Mouse (Mus musculus) liver, embryonic 12.5 days (tissue): ENCODE data around the gene Apba3. TPM values are rescaled to one million over a fixed set of nuclear protein-coding genes. Genes with fewer than 3 reads are reported as not detected.

Experiments used
- ATAC-seq: fragments of 200-750 bp; cut with Nextera tagmentation; 2 replicates; pipeline ENCODE4 v1.8.0; 2017; ENCODE audit warnings: moderate number of reproducible peaks, mild to moderate bottlenecking, moderate library complexity
- H3K27ac ChIP-seq: fragments of 300-500 bp; sonication (generic); 2 replicates; pipeline ENCODE4 v1.5.1; 2016; ENCODE audit warnings: mild to moderate bottlenecking
- H3K27me3 ChIP-seq: fragments of 300-500 bp; sonication (generic); replicated peaks from 2 replicates; pipeline ENCODE4 v1.6.1; 2016; ENCODE audit warnings: mild to moderate bottlenecking, moderate library complexity
- H3K36me3 ChIP-seq: fragments of 300-500 bp; sonication (generic); 2 replicates; pipeline ENCODE4 v1.6.1; 2016; ENCODE audit warnings: mild to moderate bottlenecking, moderate library complexity
- H3K4me1 ChIP-seq: fragments of 300-500 bp; sonication (generic); 2 replicates; pipeline ENCODE4 v1.6.1; 2016
- H3K4me2 ChIP-seq: fragments of 300-500 bp; sonication (generic); 2 replicates; pipeline ENCODE4 v1.6.1; 2016; ENCODE audit warnings: mild to moderate bottlenecking, moderate library complexity
- H3K4me3 ChIP-seq: fragments of 300-500 bp; sonication (generic); 2 replicates; pipeline ENCODE4 v1.5.1; 2016; ENCODE audit warnings: mild to moderate bottlenecking, moderate library complexity
- H3K9ac ChIP-seq: fragments of 300-500 bp; sonication (generic); 2 replicates; pipeline ENCODE4 v1.6.1; 2016; ENCODE audit warnings: mild to moderate bottlenecking, moderate library complexity
- H3K9me3 ChIP-seq: fragments of 300-500 bp; sonication (generic); replicated peaks from 2 replicates; pipeline ENCODE4 v1.6.1; 2016; ENCODE audit warnings: mild to moderate bottlenecking, moderate library complexity
- WGBS: fragments of 180-500 bp; shearing (Covaris S2); methylation state at CpG from one replicate; pipeline ENCODE4 v1.1.7; 2016; ENCODE audit not compliant: insufficient replicate concordance; 5-methylcytosine and 5-hydroxymethylcytosine counted together
- polyA plus RNA-seq: library from polyadenylated mRNA; unstranded; fragments of >200 nt; fragmentation: Nextera tagmentation; extraction: Ambion mirVana; gene quantifications from 2 replicates; pipeline ENCODE4 v1.2.1, GENCODE M21; 2016

Gene Apba3
- polyA plus RNA-seq, 1 experiment from 2014 or later, result 30.4 TPM

DNA sequence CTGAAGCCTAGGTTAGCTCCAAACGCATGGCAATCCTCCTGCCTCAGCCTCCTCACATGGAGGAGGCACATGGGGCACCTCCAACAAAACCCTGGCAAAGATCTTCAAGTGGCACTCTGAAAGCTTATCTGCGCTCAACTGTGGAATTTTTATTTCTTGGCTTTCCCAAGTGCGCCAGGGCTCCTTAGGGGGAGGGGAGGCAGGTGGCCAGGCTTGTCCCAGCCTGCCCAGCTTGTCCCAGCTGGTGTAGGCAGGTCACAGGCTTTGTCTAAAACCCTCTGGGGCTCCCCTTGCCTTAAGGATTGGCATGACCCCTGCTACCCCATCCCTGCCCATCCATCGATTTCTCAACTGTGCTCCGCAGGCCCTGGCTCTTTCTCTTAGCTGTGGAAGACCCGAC lies 17.4 kb downstream of the Apba3 start:
- no peak overlapping the region for H3K4me3 ChIP-seq
- H3K9ac ChIP-seq, result no peak overlapping the region

DNA sequence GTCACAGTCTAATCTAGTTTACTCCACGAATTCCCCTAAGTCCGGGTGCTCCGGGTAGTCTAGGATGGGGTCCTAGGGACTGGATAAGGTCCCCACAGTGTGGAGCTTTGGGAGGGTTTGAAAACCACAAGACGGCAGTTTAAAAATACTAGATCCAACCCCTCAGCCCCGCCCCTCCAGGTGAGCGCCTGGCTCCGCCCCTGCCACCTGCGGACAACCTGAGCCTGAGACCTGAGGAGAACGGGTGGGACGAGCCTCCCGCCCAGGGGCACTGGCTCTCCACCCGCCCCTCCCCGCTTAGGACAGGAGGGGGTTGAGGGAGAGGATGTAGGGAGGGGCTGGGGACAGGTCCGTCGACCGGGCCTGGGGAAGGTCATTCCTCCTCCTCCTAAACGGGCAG lies 18.0 kb downstream of the Apba3 start:
- no peak for ATAC-seq
- Histone ChIP-seq H3K36me3 (no peaks in the 10 kb centered on the region), H3K9me3 (no peaks in the 10 kb centered on the region), H3K27me3 (peaks cover 78% of the 10 kb centered on the region), H3K27ac (no peak overlapping the region), H3K4me1 (peaks cover 50% of the 10 kb centered on the region), H3K4me2 (peak overlapping the region; percentile 72), H3K9ac (no peak overlapping the region), H3K4me3 (peak overlapping the region; percentile 48; the same call in 1 of the 2 replicates)
- 10% methylated on average over 17 of the region's 17 CpGs for WGBS

More for the DNA sequence above, 17.4 kb downstream of the Apba3 start:
- peaks cover 80% of the 10 kb centered on the region for H3K27me3 ChIP-seq
- no peaks in the 10 kb centered on the region for H3K36me3 ChIP-seq
- WGBS, result 47% methylated on average over 6 of the region's 6 CpGs
- H3K4me1 ChIP-seq, result peaks cover 51% of the 10 kb centered on the region
- no peak overlapping the region for H3K27ac ChIP-seq
- no peaks in the 10 kb centered on the region for H3K9me3 ChIP-seq
- no peak for ATAC-seq
- no peak overlapping the region for H3K4me2 ChIP-seq

DNA sequence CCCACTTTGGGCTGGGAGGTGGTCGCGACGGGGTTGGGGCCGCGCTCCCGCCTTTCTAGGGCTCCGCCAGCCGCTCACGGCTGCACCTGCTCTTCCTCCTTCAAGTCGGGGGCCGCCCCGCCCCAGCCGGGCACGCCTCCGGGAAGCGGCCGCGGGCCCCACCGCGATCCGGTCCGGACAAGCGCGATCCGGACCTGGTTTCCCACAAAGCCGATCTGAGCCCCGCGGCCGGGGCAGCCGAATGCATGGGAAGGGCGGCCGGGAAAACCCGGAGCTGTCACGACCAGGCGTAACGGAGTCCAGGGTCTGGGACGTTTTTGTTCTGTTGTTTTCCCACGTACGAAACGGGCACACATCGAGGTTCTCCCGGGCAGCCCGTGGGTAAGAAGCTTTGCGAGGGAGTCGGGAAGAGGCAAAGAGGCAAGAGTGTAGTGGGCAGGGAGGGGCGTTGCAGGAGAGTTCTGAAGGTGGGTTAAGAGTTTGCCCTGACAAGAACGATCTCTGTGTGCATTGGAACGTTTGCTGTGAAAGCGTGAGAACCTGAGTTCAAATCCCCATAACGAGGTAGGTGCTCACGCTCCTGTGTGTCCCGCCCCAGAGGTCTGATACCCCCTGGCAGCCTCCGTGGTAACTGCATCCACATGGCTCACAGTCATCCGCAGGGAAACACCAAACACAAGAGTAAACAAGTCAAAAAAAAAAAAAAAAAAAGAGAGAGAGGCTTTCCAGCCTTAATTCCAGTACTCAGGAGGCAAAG lies 19.1 kb downstream of the Apba3 start:
- Histone ChIP-seq H3K36me3 (no peaks in the 10 kb centered on the region), H3K9me3 (no peaks in the 10 kb centered on the region), H3K27me3 (peaks cover 78% of the 10 kb centered on the region), H3K4me1 (peaks cover 50% of the 10 kb centered on the region), H3K9ac (peak overlapping the region; percentile 61), H3K27ac (no peak overlapping the region), H3K4me3 (peak overlapping the region; percentile 48), H3K4me2 (peak overlapping the region; percentile 72)
- WGBS, result 1% methylated on average over 54 of the region's 54 CpGs
- peak; percentile 75 for ATAC-seq

DNA sequence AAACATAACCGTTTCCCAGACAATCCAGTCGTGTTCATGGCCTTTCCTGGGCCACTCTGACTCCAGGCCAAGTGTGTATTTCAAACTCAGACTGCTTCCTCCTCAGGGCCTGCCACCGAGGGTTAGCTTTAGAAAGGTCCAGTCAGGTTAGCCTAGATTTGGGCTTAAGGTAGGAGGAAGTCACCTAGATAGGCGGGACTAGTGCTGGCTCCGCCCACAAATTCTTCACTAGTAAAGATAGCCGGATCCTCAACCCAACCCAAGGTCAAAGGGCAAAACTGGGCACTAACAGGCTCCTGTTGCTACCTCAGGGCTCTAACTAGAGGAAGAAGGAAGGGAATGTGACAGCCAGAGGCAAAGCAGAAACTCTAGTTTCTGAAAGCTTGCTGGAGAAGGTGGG lies 19.8 kb downstream of the Apba3 start:
- H3K9me3 ChIP-seq, result no peaks in the 10 kb centered on the region
- no peak for ATAC-seq
- H3K4me3 ChIP-seq, result peak overlapping the region; percentile 48; the same call in 1 of the 2 replicates
- H3K36me3 ChIP-seq, result no peaks in the 10 kb centered on the region
- peaks cover 57% of the 10 kb centered on the region for H3K4me1 ChIP-seq
- peak overlapping the region; percentile 72 for H3K4me2 ChIP-seq
- H3K9ac ChIP-seq, result no peak overlapping the region
- WGBS, result 28% methylated on average over 6 of the region's 6 CpGs
- H3K27ac ChIP-seq, result no peak overlapping the region
- H3K27me3 ChIP-seq, result peaks cover 77% of the 10 kb centered on the region

DNA sequence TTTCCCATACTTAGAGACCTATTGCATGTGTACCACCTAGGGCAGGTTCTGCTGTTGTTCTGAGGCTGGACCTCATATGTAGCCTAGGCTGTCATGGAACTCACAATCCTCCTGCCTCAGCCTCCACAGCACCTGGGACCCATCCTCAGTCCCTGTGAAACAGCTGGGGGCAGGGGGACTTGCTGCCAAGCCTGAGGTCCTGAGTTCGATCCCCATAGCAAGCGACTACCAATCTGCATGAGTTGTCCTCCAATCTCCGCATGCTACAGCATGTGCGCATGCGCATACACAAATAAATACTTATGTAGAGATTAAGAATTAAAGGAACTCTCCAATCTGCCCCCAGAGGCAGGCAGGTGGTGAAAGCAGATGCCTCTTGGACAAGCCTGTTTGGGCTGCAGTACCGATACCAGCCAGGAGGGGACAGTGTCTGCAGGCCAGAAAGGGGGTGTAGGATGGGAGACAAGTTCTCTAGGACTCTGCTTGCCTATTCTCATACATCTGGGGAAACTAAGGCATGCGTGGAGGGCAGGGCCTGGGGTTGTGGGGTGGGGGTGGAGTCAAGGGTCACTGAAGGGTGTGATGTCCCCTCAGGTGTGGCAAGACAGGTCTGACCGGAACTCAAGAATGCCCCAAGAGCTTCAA lies 20.9 kb downstream of the Apba3 start:
- 55% methylated on average over 8 of the region's 8 CpGs for WGBS
- H3K4me2 ChIP-seq, result no peak overlapping the region
- no peak overlapping the region for H3K9ac ChIP-seq
- no peak for ATAC-seq
- H3K27me3 ChIP-seq, result peaks cover 66% of the 10 kb centered on the region
- H3K36me3 ChIP-seq, result no peaks in the 10 kb centered on the region
- H3K9me3 ChIP-seq, result no peaks in the 10 kb centered on the region
- H3K27ac ChIP-seq, result no peak overlapping the region
- H3K4me3 ChIP-seq, result no peak overlapping the region
- peaks cover 66% of the 10 kb centered on the region for H3K4me1 ChIP-seq

DNA sequence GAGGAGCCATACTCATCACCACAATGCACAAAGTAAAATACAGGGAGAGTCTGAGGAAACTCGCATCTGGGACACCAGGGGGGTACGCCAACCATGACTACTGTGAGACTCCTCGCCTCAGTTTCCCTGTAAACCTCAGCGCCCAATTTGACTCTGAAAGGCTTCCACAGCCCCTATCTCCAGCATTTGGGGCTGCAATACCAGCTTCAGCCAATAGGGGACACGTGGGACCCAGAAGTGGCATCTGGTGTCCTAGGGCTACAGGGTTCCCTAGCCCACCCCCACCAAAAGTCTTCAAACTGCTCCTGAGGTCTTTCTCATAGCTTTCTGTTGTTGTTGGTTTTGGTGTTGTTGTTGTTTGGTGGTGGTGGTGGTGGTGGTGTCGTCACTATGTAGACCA lies 21.8 kb downstream of the Apba3 start:
- Histone ChIP-seq H3K27ac (no peak overlapping the region), H3K4me1 (peaks cover 71% of the 10 kb centered on the region), H3K4me2 (no peak overlapping the region), H3K9me3 (no peaks in the 10 kb centered on the region), H3K36me3 (no peaks in the 10 kb centered on the region), H3K4me3 (no peak overlapping the region), H3K9ac (no peak overlapping the region), H3K27me3 (peaks cover 57% of the 10 kb centered on the region)
- ATAC-seq, result no peak
- 19% methylated on average over 6 of the region's 6 CpGs for WGBS

DNA sequence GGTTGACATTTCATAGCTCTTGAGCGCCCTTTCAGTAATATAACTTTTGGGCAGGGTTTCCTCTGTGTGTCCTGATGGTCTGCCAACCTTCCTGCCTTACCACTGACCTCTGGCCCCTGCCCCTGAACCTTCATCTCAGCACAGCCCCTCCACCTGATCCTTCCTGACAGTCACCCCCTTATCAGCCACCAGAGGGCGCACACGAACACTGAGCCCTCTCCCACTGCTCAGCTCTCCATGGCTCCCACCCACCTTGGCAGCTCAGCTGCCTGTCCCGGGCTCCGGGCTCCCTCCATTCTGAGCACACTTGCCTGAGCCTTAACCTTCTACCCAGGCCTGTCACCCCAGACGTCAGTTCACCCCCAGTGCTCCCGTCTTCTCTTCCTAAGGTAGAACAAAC lies 22.5 kb downstream of the Apba3 start:
- no peak overlapping the region for H3K4me3 ChIP-seq
- no peaks in the 10 kb centered on the region for H3K9me3 ChIP-seq
- WGBS, result 4% methylated on average over 7 of the region's 7 CpGs
- no peak overlapping the region for H3K27ac ChIP-seq
- no peak overlapping the region for H3K4me2 ChIP-seq
- no peak overlapping the region for H3K9ac ChIP-seq
- H3K4me1 ChIP-seq, result peaks cover 78% of the 10 kb centered on the region
- H3K36me3 ChIP-seq, result no peaks in the 10 kb centered on the region
- no peak for ATAC-seq
- H3K27me3 ChIP-seq, result peaks cover 50% of the 10 kb centered on the region

DNA sequence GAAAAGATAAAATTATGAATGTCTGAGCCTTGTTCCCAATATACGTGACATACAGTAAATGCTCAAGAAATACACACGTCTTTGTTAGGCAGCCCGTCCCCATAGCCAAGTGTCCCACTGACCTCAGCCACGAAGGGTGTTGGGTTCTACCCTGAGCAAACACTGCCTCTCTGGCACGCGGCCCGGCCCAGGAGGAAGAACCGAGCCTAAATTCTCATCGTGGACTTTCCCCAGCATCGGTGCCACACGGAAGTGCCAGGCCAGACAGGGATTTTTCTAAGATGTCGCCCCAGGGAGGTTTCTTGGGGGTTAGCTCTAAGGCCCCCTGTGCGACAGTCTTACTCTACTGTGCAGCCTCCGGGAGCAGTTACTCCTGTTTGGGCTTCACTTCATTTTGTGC lies 23.1 kb downstream of the Apba3 start:
- Histone ChIP-seq H3K36me3 (peaks cover 4% of the 10 kb centered on the region; the same call in 1 of the 2 replicates), H3K27me3 (peaks cover 44% of the 10 kb centered on the region), H3K9ac (no peak overlapping the region), H3K27ac (no peak overlapping the region), H3K9me3 (no peaks in the 10 kb centered on the region), H3K4me3 (no peak overlapping the region), H3K4me2 (no peak overlapping the region), H3K4me1 (peaks cover 82% of the 10 kb centered on the region)
- ATAC-seq, result no peak
- 60% methylated on average over 14 of the region's 14 CpGs for WGBS

DNA sequence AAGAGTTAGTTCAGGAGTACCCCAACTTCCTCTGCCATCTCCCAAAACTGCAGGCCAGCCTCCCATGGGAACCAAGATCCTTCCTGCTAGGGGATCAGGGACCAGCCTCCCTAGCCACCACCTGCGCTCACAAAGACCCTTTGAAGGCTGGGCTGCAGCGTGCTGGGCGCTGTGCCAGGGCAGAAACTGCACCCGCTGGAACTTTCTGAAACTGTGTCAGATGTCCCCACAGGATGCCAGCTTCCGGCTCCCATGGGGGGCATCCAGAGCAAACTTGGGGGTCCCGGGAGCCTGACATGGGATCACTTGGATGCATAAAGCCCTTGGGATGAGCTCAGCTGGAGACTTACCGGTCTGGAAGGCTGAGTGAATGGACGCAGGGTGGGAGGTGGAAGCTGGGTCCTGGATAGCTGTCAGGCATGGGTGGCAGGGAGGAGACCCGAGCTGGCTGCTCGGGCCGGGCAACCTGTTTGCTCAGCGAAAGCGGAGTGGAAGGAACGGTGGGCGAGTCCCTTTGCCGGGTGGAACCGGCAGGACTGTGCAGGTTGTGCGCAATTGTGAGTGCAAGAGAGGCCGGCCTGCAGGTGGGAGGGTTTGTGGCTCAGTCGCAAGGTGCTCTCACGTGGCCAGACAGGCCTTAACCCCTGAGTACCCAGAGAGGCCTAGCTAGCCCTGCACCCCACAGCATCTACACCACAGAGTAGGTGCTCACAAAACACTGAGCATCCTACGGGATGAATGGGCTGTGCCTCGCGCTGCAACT lies 24.1 kb downstream of the Apba3 start:
- WGBS, result 42% methylated on average over 24 of the region's 24 CpGs
- no peak overlapping the region for H3K4me3 ChIP-seq
- peaks cover 15% of the 10 kb centered on the region; the same call in 1 of the 2 replicates for H3K36me3 ChIP-seq
- ATAC-seq, result no peak
- H3K27me3 ChIP-seq, result peaks cover 34% of the 10 kb centered on the region
- H3K9me3 ChIP-seq, result no peaks in the 10 kb centered on the region
- H3K27ac ChIP-seq, result no peak overlapping the region
- peaks cover 83% of the 10 kb centered on the region for H3K4me1 ChIP-seq
- no peak overlapping the region for H3K9ac ChIP-seq
- 0 out of 2 replicates have a peak overlapping the region, but pooled peaks have one; percentile 10 for H3K4me2 ChIP-seq

DNA sequence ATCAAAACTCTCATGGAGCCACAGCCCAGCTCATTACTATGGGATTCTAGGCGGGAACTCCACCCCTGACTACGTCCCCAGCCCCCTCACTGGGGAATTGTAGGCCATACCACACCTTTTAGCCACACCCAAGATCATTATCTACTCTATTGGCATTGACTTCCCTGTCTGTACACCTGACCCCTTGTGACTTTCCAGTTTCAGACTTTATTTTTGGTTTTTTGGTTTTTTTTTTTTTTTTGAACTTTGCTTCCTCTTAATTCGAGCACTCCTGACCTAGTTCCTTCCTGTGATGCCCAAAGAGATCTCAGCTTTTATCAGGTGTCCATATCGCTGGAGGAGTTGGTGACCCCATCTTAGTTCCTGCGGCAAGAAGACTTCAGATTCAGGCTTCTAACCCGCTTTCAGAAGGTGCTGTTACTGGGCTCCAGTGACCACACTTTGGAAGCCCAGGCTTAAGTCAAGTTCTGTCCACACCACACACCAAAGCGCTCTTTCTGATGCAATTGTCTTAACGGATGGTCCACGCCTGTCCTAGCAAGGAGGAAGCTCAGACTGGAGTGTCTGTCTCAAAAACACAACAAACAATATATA lies 24.8 kb downstream of the Apba3 start, which contains the start of gene Tjp3:
TSS of gene Tjp3 (minus strand) at position 71 of the 594 bp plus-strand sequence.
- H3K9ac ChIP-seq, result no peak within 1 kb of the TSS
- H3K4me3 ChIP-seq, result no peak within 1 kb of the TSS; the same call in none of the 2 replicates
- no peaks in the 10 kb centered on the region for H3K9me3 ChIP-seq
- H3K4me2 ChIP-seq, result peak within 1 kb of the TSS; percentile 33
- WGBS, result 48% methylated on average over 9 of the region's 9 CpGs
- peaks cover 83% of the 10 kb centered on the region for H3K4me1 ChIP-seq
- H3K27ac ChIP-seq, result 0 out of 2 replicates have a peak within 1 kb of the TSS, but pooled peaks have one; percentile 25
- ATAC-seq, result no peak
- peaks cover 29% of the 10 kb centered on the region for H3K27me3 ChIP-seq
- H3K36me3 ChIP-seq, result peaks cover 22% of the 10 kb centered on the region; the same call in 1 of the 2 replicates

DNA sequence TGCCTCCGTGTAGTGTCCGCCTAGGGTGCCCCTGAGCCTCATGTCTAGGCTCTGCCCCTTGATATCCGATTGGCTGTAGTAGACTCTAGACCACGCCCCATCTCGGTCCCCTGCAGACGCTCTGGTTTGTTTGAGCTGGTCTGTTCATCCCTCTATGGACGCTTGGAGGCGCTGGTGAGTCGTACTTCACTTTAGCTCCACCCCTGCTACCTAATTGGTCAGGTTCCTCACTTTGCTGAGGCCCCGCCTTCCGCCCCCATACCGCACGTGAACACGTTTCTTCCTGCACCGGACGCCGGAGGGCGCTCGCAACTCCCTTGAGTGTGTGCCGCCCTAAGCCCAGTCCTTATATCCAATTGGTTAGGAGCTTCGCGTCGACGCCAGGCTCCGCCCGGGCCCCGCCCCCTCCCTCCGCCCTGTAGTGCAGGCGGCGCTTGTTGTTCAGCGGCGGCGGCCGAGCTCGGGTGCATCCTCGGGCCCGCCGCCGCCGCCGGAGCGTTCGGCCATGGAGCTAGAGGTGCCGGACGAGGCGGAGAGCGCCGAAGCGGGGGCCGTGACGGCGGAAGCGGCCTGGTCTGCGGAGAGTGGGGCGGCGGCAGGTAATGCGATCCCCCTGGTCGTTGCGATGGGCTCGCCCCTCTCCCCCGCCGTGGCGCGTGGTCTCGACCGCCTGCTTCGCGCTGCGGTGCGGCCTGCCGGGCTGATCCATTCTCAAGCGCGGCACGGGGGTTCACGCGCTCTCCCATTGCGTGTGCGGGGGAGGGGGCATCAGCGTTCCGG lies 26.0 kb downstream of the Apba3 start, which contains the start of gene Pip5k1c:
TSS of gene Pip5k1c (plus strand) at position 410 of the 780 bp plus-strand sequence.
- peak; percentile 93 for ATAC-seq
- H3K27ac ChIP-seq, result peak within 1 kb of the TSS; percentile 90
- no peaks in the 10 kb centered on the region for H3K9me3 ChIP-seq
- peak within 1 kb of the TSS; percentile 81 for H3K4me3 ChIP-seq
- under 1% methylated on average over 78 of the region's 80 CpGs for WGBS
- peaks cover 84% of the 10 kb centered on the region for H3K4me1 ChIP-seq
- peaks cover 23% of the 10 kb centered on the region; the same call in 1 of the 2 replicates for H3K36me3 ChIP-seq
- H3K27me3 ChIP-seq, result peaks cover 25% of the 10 kb centered on the region
- peak within 1 kb of the TSS; percentile 97 for H3K4me2 ChIP-seq
- H3K9ac ChIP-seq, result peak within 1 kb of the TSS; percentile 86
